9 mouse cellular contexts compared by ENCODE assay signal in the genomic region with DNA sequence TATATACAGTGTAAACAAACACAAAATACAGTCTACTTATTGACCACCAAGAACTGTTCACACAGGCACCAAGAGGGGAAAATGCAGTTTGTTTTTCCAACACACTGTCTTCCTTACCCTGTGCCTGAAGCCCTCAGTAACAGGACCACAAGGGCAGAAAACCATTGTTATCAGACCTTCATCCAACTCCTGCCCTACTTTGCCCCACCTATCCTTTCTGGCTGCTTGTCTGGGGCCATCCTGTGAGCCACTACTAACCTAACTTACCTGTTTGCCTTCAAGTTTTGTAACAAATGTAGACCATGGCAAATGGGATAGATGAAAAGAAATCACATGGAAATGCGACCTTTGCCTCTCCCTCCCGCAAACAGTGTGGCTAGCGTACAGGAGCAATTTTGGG. TPM values are rescaled to one million over a fixed set of nuclear protein-coding genes. Genes with fewer than 3 reads are reported as not detected.
DNase-seq lines count a peak whose midpoint lies in the region; ATAC-seq and TF ChIP-seq lines count a peak whose summit lies in the region.
"Had no signal": no experiment of that assay in that cellular context is flagged by ENCODE, and none has a peak within 500 bp of the region (broad histone marks: within the 10 kb centered on the region; RNA-seq: fewer than 3 reads in every experiment).

No protein-coding gene starts in this region.

- H3K27me3 ChIP-seq in heart, postnatal 0 days (ENCODE audit: control insufficient read depth, insufficient read depth, low read length) = 0 out of 2 replicates have a peak, but pooled peaks cover 3% of the 10 kb centered on the region
- no peaks in the 10 kb centered on the region for H3K27me3 ChIP-seq in embryonic facial prominence, embryonic 13.5 days
- H3K27me3 ChIP-seq in intestine, embryonic 15.5 days (replicated peaks) = no peaks in the 10 kb centered on the region
- H3K27me3 ChIP-seq in midbrain, embryonic 15.5 days (replicated peaks) = no peaks in the 10 kb centered on the region

- H3K9me3 ChIP-seq in heart, postnatal 0 days (replicated peaks; ENCODE audit: control insufficient read depth, low read length) = no peaks in the 10 kb centered on the region
- no peaks in the 10 kb centered on the region for H3K9me3 ChIP-seq in embryonic facial prominence, embryonic 13.5 days
- no peaks in the 10 kb centered on the region for H3K9me3 ChIP-seq in intestine, embryonic 15.5 days
- no peaks in the 10 kb centered on the region for H3K9me3 ChIP-seq in midbrain, embryonic 15.5 days

- peaks cover 8% of the 10 kb centered on the region; the same call in 1 of the 2 replicates for H3K4me1 ChIP-seq in heart, postnatal 0 days (ENCODE audit: control insufficient read depth, insufficient read depth)
- peaks cover 10% of the 10 kb centered on the region for H3K4me1 ChIP-seq in embryonic facial prominence, embryonic 13.5 days
- H3K4me1 ChIP-seq in intestine, embryonic 15.5 days (replicated peaks) = peaks cover 2% of the 10 kb centered on the region; the same call in 1 of the 2 replicates
- peaks cover 23% of the 10 kb centered on the region for H3K4me1 ChIP-seq in midbrain, embryonic 15.5 days

- ATAC-seq in heart, postnatal 0 days (ENCODE audit: insufficient read depth, low read depth) = no peak
- no peak for ATAC-seq in embryonic facial prominence, embryonic 13.5 days (ENCODE audit: insufficient number of reproducible peaks, insufficient read depth, low FRiP score, low TSS enrichment, low read depth)
- no peak for ATAC-seq in intestine, embryonic 15.5 days
- ATAC-seq in midbrain, embryonic 15.5 days (replicated peaks) = no peak

- 83% methylated on average over 3 of the region's 3 CpGs for WGBS in heart, postnatal 0 days
- WGBS in embryonic facial prominence, embryonic 13.5 days = 50% methylated on average over 3 of the region's 3 CpGs
- 70% methylated on average over 3 of the region's 3 CpGs for WGBS in intestine, embryonic 15.5 days
- 59% methylated on average over 3 of the region's 3 CpGs for WGBS in midbrain, embryonic 15.5 days

- intact Hi-C loops in heart, postnatal 25 days (cut with DNase I) = loop anchor here (2.0 kb wide), 1 partner anchor 37 kb away; the partner anchor contains the start of genes Casc1 and Etfrf1

- H3K36me3 ChIP-seq in heart, postnatal 0 days (replicated peaks; ENCODE audit: control insufficient read depth, insufficient read depth, low read length) = peaks cover 15% of the 10 kb centered on the region
- H3K36me3 ChIP-seq in embryonic facial prominence, embryonic 13.5 days = peaks cover 17% of the 10 kb centered on the region
- H3K36me3 ChIP-seq in intestine, embryonic 15.5 days = no peaks in the 10 kb centered on the region
- no peaks in the 10 kb centered on the region for H3K36me3 ChIP-seq in midbrain, embryonic 15.5 days (replicated peaks)

- H3K9ac ChIP-seq in heart, postnatal 0 days (replicated peaks; ENCODE audit: low read depth, low read length) = no peak overlapping the region
- no peak overlapping the region; the same call in 1 of the 2 replicates for H3K9ac ChIP-seq in embryonic facial prominence, embryonic 13.5 days
- H3K9ac ChIP-seq in intestine, embryonic 15.5 days = no peak overlapping the region
- 0 out of 2 replicates have a peak overlapping the region, but pooled peaks have one; percentile 8 for H3K9ac ChIP-seq in midbrain, embryonic 15.5 days

- no peak overlapping the region for H3K27ac ChIP-seq in heart, postnatal 0 days (ENCODE audit: low read depth)
- H3K27ac ChIP-seq in embryonic facial prominence, embryonic 13.5 days = no peak overlapping the region
- H3K27ac ChIP-seq in intestine, embryonic 15.5 days = no peak overlapping the region
- no peak overlapping the region for H3K27ac ChIP-seq in midbrain, embryonic 15.5 days

- H3K4me2 ChIP-seq in heart, postnatal 0 days (ENCODE audit: low read depth, low read length) = peak overlapping the region; percentile 31; the same call in 1 of the 2 replicates
- H3K4me2 ChIP-seq in embryonic facial prominence, embryonic 13.5 days = peak overlapping the region; percentile 26
- H3K4me2 ChIP-seq in intestine, embryonic 15.5 days (replicated peaks) = peak overlapping the region; percentile 10; the same call in 1 of the 2 replicates
- H3K4me2 ChIP-seq in midbrain, embryonic 15.5 days = peak overlapping the region; percentile 77

- TF ChIP-seq CTCF in heart, postnatal 0 days (IDR thresholded peaks at IDR 0.05; ENCODE audit: low read depth) = no peak

- TF ChIP-seq EP300 in heart, postnatal 0 days (IDR thresholded peaks at IDR 0.05; ENCODE audit: low read depth) = no peak

- no peak for DNase-seq in heart, postnatal 0 days (ENCODE audit: low spot score)
- no peak for DNase-seq in heart, postnatal 25 days (ENCODE audit: low spot score)
- DNase-seq in ovary, postnatal 10 days (ENCODE audit: low spot score) = no peak
- DNase-seq in cerebellum, postnatal 25 days = no peak
- no peak for DNase-seq in urinary bladder, postnatal 36 days (ENCODE audit: low spot score in 2 of 2)
- DNase-seq: lung, postnatal 4 days had no signal

- H3K4me3 ChIP-seq in heart, postnatal 0 days (ENCODE audit: low read depth, low read length) = 0 out of 2 replicates have a peak overlapping the region, but pooled peaks have one; percentile 5
- H3K4me3 ChIP-seq in embryonic facial prominence, embryonic 13.5 days = peak overlapping the region; percentile 6; the same call in 1 of the 2 replicates
- no peak overlapping the region for H3K4me3 ChIP-seq in intestine, embryonic 15.5 days (replicated peaks)
- H3K4me3 ChIP-seq in midbrain, embryonic 15.5 days = peak overlapping the region; percentile 12; the same call in 1 of the 2 replicates

RNA-seq across cellular contexts. Expression of gene Kras, which starts 2.2 kb away (rescaled TPM):
- total RNA-seq in heart, postnatal 0 days (2014; rRNA removed; ENCODE audit: low replicate concordance) = 10.2 and 16.8 TPM in 2 replicates
- 29.2 and 34.2 TPM in 2 replicates for polyA plus RNA-seq in heart, postnatal 0 days (2015; fragmentation: Nextera tagmentation; extraction: Ambion mirVana)
- total RNA-seq in heart, postnatal 25 days (2021) = 10 to 100 TPM; 30.4 to 34.0 TPM
- polyA plus RNA-seq in embryonic facial prominence, embryonic 13.5 days (2015; fragmentation: Nextera tagmentation; extraction: Ambion mirVana) = 68.5 and 70.6 TPM in 2 replicates
- 67.6 and 68.6 TPM in 2 replicates for polyA plus RNA-seq in intestine, embryonic 15.5 days (2015; fragmentation: Nextera tagmentation; extraction: Ambion mirVana)
- polyA plus RNA-seq in midbrain, embryonic 15.5 days (2015; fragmentation: Nextera tagmentation; extraction: Ambion mirVana) = 88.8 and 90.1 TPM in 2 replicates

RNA-seq across cellular contexts. Expression of gene Etfrf1, which starts 37.0 kb away (rescaled TPM):
- 27.6 and 31.8 TPM in 2 replicates for total RNA-seq in heart, postnatal 0 days (2014; rRNA removed; ENCODE audit: low replicate concordance)
- polyA plus RNA-seq in heart, postnatal 0 days (2015; fragmentation: Nextera tagmentation; extraction: Ambion mirVana) = 86.9 and 99.7 TPM in 2 replicates
- total RNA-seq in heart, postnatal 25 days (2021) = 100 to 1,000 TPM; 100 to 112 TPM
- 37.3 and 38.3 TPM in 2 replicates for polyA plus RNA-seq in embryonic facial prominence, embryonic 13.5 days (2015; fragmentation: Nextera tagmentation; extraction: Ambion mirVana)
- polyA plus RNA-seq in intestine, embryonic 15.5 days (2015; fragmentation: Nextera tagmentation; extraction: Ambion mirVana) = 42.8 and 43.1 TPM in 2 replicates
- polyA plus RNA-seq in midbrain, embryonic 15.5 days (2015; fragmentation: Nextera tagmentation; extraction: Ambion mirVana) = 24.2 and 26.4 TPM in 2 replicates

RNA-seq across cellular contexts. Expression of gene Casc1, which starts 37.1 kb away (rescaled TPM):
- 0.08 and 2.2 TPM in 2 replicates for total RNA-seq in heart, postnatal 0 days (2014; rRNA removed; ENCODE audit: low replicate concordance)
- 0.42 and 0.51 TPM in 2 replicates for polyA plus RNA-seq in heart, postnatal 0 days (2015; fragmentation: Nextera tagmentation; extraction: Ambion mirVana)
- total RNA-seq in heart, postnatal 25 days (2021) = 1 to 10 TPM in 1 of 2 experiments, under 1 TPM in 1; 0.91 to 1.0 TPM
- 0.45 and 0.48 TPM in 2 replicates for polyA plus RNA-seq in embryonic facial prominence, embryonic 13.5 days (2015; fragmentation: Nextera tagmentation; extraction: Ambion mirVana)
- polyA plus RNA-seq in intestine, embryonic 15.5 days (2015; fragmentation: Nextera tagmentation; extraction: Ambion mirVana) = 0.14 and 0.20 TPM in 2 replicates
- 0.90 and 1.1 TPM in 2 replicates for polyA plus RNA-seq in midbrain, embryonic 15.5 days (2015; fragmentation: Nextera tagmentation; extraction: Ambion mirVana)

Comparison
In these comparisons a context has a peak if more than half of its experiments do, and no peak if none do; other contexts are left out.
1. H3K4me2 ChIP-seq: peak in every context shown above with its lines; median percentile 77 in midbrain, embryonic 15.5 days; 31 in heart, postnatal 0 days; 26 in embryonic facial prominence, embryonic 13.5 days; 10 in intestine, embryonic 15.5 days.